17 mouse cellular contexts compared by ENCODE assay signal in the genomic region with DNA sequence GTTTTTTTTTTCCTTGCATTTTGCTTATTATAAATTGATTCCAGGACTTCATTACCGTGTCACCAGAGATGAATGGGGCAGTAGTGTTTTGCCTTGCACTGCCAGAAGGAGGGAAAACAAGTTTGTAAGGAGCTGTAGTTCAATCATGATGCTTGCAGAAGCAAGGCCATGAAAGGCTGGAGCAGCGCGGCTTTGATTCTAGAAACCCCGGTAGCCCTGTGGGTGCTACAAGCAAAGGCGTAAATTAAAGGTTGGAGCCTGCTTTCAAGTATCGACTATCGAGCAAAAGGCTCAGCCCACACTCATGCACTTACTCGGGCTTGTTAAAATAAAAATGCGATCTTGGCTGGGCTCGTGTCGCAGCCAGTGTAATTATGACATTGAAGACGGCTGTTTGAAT.
"Had no signal": no experiment of that assay in that cellular context is flagged by ENCODE, and none has a peak within 500 bp of the region (broad histone marks: within the 10 kb centered on the region; RNA-seq: fewer than 3 reads in every experiment).

No protein-coding gene starts in this region.

- ATAC-seq: liver, embryonic 12.5 days had no signal

- H3K9ac ChIP-seq: limb, embryonic 15.5 days; liver, embryonic 12.5 days; lung, embryonic 14.5 days; neural tube, embryonic 15.5 days had no signal

- H3K36me3 ChIP-seq: limb, embryonic 15.5 days; liver, embryonic 12.5 days; neural tube, embryonic 15.5 days had no signal

- H3K27me3 ChIP-seq: liver, embryonic 12.5 days; neural tube, embryonic 15.5 days had no signal

- DNase-seq: kidney, adult 18-20 months; kidney, postnatal 25 days; layer of hippocampus, adult 9-11 months; layer of hippocampus, postnatal 36 days; lung, embryonic 14.5 days; lung, postnatal 10 days; lung, postnatal 4 days; right cerebral cortex, adult 18-20 months; right cerebral cortex, postnatal 4 days; spleen, adult 18-20 months; thymus, adult 18-20 months; thymus, postnatal 14 days had no signal

- H3K27ac ChIP-seq: limb, embryonic 15.5 days; liver, embryonic 12.5 days; neural tube, embryonic 15.5 days had no signal

- H3K4me2 ChIP-seq: limb, embryonic 15.5 days; liver, embryonic 12.5 days; lung, embryonic 14.5 days; midbrain, embryonic 11.5 days; neural tube, embryonic 15.5 days had no signal

- H3K9me3 ChIP-seq: limb, embryonic 15.5 days; liver, embryonic 12.5 days; neural tube, embryonic 15.5 days had no signal

- H3K4me1 ChIP-seq: liver, embryonic 12.5 days had no signal

- H3K4me3 ChIP-seq: limb, embryonic 15.5 days; liver, embryonic 12.5 days; myocyte; neural tube, embryonic 15.5 days had no signal
